Mouse (Mus musculus): Measurements from ENCODE around the gene Anxa11. TPM values are rescaled to one million over a fixed set of nuclear protein-coding genes. Genes with fewer than 3 reads are reported as not detected.
"Not testable (repeated sequence)": the region's sequence is repeated elsewhere in the genome, so short reads cannot be mapped to it uniquely, and the experiment has no call there.

The Anxa11 gene
- polyA plus RNA-seq, 1 experiment from 2014 or later = 3.3 TPM

DNA sequence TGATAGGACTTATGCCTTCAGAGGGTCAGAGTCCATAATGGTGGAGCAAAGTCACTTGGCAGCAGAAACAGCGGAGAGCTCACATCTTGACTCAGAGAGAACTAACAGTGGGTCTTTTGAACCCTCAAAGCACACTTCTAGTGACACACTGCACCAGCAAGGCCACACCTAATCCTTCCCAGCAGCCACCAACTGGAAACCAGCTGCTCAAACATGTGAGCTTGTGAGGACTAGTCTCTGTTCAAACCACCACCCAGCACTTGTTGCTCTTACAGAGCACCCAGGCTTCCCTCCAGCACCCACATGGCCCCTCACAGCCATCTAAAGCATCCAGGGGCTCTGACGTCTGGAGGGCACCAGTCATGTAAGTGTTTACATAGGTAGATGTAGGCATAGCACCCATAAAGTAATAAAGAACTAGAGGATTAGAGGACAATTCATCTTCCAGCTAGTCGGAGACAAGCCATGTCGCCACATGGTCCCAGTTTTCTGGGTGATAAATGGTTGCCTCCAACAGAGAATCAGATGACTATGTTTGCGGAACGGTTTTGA is 4.0 kb downstream of the Anxa11 start:
- peaks cover 29% of the 10 kb centered on the region for H3K4me1 ChIP-seq
- H3K4me3 ChIP-seq = no peak overlapping the region
- peaks cover 60% of the 10 kb centered on the region for H3K27me3 ChIP-seq (ENCODE audit: low read depth, poor library complexity, severe bottlenecking)
- no peaks in the 10 kb centered on the region for H3K9me3 ChIP-seq (replicated peaks)
- H3K36me3 ChIP-seq = no peaks in the 10 kb centered on the region
- no peak for DNase-seq (ENCODE audit: low spot score)
- no peak overlapping the region for H3K27ac ChIP-seq (replicated peaks)
- 92% methylated on average over 6 of the region's 6 CpGs for WGBS

DNA sequence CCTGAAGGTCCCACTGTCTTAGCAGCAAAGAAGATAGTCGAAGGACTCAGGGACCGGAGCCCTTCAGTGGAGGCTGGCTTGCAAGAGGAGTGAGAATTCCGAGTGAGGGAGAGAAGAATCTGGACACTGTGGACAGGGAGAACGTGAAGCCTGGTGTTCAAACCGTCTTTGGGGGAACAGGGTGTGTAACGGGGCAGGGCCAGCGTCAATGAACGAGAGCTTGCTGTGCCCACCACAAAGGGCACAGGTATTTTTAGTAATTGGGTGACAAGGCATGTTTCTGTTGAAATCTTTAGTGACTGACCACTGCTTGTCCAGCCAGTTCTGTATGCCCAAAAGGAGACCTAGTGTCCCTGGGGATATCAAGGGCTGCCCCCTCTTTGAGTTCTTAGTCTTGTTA is 4.6 kb downstream of the Anxa11 start:
- DNase-seq (ENCODE audit: low spot score) = no peak
- Histone ChIP-seq H3K27me3 (ENCODE audit: low read depth, poor library complexity, severe bottlenecking) (peaks cover 54% of the 10 kb centered on the region), H3K9me3 (replicated peaks) (no peaks in the 10 kb centered on the region), H3K36me3 (no peaks in the 10 kb centered on the region), H3K4me3 (no peak overlapping the region), H3K27ac (replicated peaks) (no peak overlapping the region), H3K4me1 (peaks cover 29% of the 10 kb centered on the region)
- WGBS = 92% methylated on average over 8 of the region's 8 CpGs

GRCm38 (mm10) chr14:25847660-25848059 is 5.7 kb downstream of the Anxa11 start:
- H3K4me3 ChIP-seq = no peak overlapping the region
- H3K27me3 ChIP-seq (ENCODE audit: low read depth, poor library complexity, severe bottlenecking) = peaks cover 42% of the 10 kb centered on the region
- no peaks in the 10 kb centered on the region for H3K36me3 ChIP-seq
- H3K9me3 ChIP-seq (replicated peaks) = no peaks in the 10 kb centered on the region
- 60% methylated on average over 9 of the region's 9 CpGs for WGBS
- H3K27ac ChIP-seq (replicated peaks) = no peak overlapping the region
- no peak for DNase-seq (ENCODE audit: low spot score)
- peaks cover 17% of the 10 kb centered on the region for H3K4me1 ChIP-seq

DNA sequence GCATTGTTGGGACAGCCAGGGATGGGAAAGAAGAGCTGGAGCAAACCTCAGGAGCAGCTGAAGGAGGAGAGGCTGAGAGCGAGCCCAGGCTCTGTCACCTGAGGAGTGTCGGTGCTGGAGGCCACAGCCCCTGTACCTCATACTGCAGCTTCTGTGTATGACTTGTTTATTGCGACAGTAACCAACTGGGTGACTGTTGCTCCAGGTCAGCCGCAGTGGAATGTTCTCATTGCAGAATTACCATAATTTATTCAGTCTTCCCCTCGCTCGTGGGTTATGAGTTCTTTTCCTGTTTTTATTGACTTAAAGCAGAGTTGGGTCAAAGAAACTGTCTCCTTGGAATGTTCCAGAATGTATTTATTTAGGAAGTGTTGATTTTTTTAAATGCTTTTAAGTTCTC is 6.3 kb downstream of the Anxa11 start:
- Histone ChIP-seq H3K27ac (replicated peaks) (no peak overlapping the region), H3K9me3 (replicated peaks) (no peaks in the 10 kb centered on the region), H3K27me3 (ENCODE audit: low read depth, poor library complexity, severe bottlenecking) (peaks cover 37% of the 10 kb centered on the region), H3K4me1 (peaks cover 14% of the 10 kb centered on the region), H3K4me3 (no peak overlapping the region), H3K36me3 (no peaks in the 10 kb centered on the region)
- no peak for DNase-seq (ENCODE audit: low spot score)
- 89% methylated on average over 6 of the region's 6 CpGs for WGBS

- H3K9me3 ChIP-seq (replicated peaks); H3K27ac ChIP-seq (replicated peaks); H3K36me3 ChIP-seq; DNase-seq (ENCODE audit: low spot score); H3K4me3 ChIP-seq: not testable (repeated sequence)
- peaks cover 17% of the 10 kb centered on the region for H3K4me1 ChIP-seq
- H3K27me3 ChIP-seq (ENCODE audit: low read depth, poor library complexity, severe bottlenecking) = peaks cover 32% of the 10 kb centered on the region
- 95% methylated on average over 3 of the region's 4 CpGs for WGBS
These were observed 6.8 kb downstream of the Anxa11 start for GRCm38 (mm10) chr14:25848708-25849107.

DNA sequence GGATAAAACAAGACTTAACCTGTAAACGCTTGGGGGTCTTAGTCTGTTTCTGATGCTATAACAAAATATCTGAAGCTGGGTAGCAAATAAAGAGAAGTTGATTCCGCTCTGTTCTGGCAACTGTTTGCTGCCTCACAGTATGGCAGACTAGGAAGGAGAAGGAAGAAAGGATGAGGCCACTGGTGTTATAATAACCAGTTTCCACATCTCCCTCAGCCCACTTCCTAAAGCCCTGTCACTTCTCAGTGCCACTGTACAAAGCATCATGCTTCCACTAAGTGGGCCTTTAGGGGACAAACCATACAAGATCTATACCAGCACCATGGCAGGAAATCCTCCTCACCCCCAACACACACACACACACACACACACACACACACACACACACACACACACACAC is 8.5 kb downstream of the Anxa11 start:
- no peaks in the 10 kb centered on the region for H3K36me3 ChIP-seq
- DNase-seq (ENCODE audit: low spot score) = no peak
- peaks cover 15% of the 10 kb centered on the region for H3K27me3 ChIP-seq (ENCODE audit: low read depth, poor library complexity, severe bottlenecking)
- no peaks in the 10 kb centered on the region for H3K9me3 ChIP-seq (replicated peaks)
- H3K27ac ChIP-seq (replicated peaks) = no peak overlapping the region
- H3K4me3 ChIP-seq = no peak overlapping the region
- 92% methylated on average over 2 of the region's 2 CpGs for WGBS
- peaks cover 18% of the 10 kb centered on the region for H3K4me1 ChIP-seq

GRCm38 (mm10) chr14:25851189-25851588 is 9.2 kb downstream of the Anxa11 start:
- Histone ChIP-seq H3K9me3 (replicated peaks) (no peaks in the 10 kb centered on the region), H3K36me3 (no peaks in the 10 kb centered on the region), H3K4me3 (no peak overlapping the region), H3K4me1 (peaks cover 25% of the 10 kb centered on the region), H3K27ac (replicated peaks) (no peak overlapping the region), H3K27me3 (ENCODE audit: low read depth, poor library complexity, severe bottlenecking) (peaks cover 8% of the 10 kb centered on the region; the same call in 1 of the 2 replicates)
- no peak for DNase-seq (ENCODE audit: low spot score)
- WGBS = 89% methylated on average over 6 of the region's 6 CpGs

DNA sequence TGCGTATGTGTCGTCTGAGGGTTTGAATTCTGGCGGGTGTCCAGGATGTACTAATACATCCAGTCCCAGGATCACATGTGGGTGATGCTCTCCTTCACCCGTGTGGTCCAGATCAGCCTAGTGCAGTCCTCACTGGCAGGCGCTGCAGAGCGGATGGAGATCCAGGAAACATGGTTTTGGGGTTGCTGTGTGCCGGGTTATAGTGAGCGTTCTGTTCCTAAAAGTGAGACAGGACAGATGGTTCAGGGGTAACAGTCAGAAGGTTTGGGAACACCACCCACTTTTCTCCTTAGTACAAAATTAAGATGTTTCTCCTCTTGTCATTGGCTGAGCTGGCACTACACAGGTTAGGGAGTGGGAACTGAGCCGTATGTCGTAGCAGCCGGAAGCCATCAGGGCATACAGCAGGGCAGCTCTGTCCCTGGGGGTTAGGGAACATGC is 10.2 kb downstream of the Anxa11 start:
- DNase-seq (ENCODE audit: low spot score) = no peak
- H3K9me3 ChIP-seq (replicated peaks) = no peaks in the 10 kb centered on the region
- H3K27ac ChIP-seq (replicated peaks) = no peak overlapping the region
- peaks cover 23% of the 10 kb centered on the region for H3K4me1 ChIP-seq
- H3K27me3 ChIP-seq (ENCODE audit: low read depth, poor library complexity, severe bottlenecking) = no peaks in the 10 kb centered on the region; the same call in 1 of the 2 replicates
- no peaks in the 10 kb centered on the region for H3K36me3 ChIP-seq
- 88% methylated on average over 11 of the region's 11 CpGs for WGBS
- H3K4me3 ChIP-seq = no peak overlapping the region

DNA sequence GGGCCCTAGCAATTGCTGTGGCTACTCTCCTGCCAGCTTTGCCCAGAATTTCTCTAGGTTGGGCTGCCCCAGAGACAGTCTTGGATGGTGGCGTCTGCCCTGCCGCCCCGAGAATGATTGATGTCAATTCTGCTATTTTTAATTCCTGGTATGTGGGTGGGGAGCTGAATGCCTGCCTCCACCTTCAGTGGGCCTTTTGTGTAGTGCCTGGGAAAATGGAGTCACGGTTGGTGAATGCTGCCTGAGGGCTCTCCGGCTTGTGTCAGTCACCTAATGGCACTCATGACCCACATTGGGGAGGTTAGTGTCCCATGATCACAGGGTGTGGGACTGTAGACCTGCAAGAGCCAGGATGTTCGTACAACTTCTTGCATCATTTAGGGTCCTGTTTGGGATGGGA is 11.3 kb downstream of the Anxa11 start:
- peaks cover 19% of the 10 kb centered on the region for H3K4me1 ChIP-seq
- no peak overlapping the region for H3K4me3 ChIP-seq
- H3K36me3 ChIP-seq = no peaks in the 10 kb centered on the region
- WGBS = 86% methylated on average over 6 of the region's 6 CpGs
- H3K9me3 ChIP-seq (replicated peaks) = no peaks in the 10 kb centered on the region
- no peak for DNase-seq (ENCODE audit: low spot score)
- H3K27me3 ChIP-seq (ENCODE audit: low read depth, poor library complexity, severe bottlenecking) = no peaks in the 10 kb centered on the region; the same call in 1 of the 2 replicates
- no peak overlapping the region; the same call in 1 of the 2 replicates for H3K27ac ChIP-seq (replicated peaks)

DNA sequence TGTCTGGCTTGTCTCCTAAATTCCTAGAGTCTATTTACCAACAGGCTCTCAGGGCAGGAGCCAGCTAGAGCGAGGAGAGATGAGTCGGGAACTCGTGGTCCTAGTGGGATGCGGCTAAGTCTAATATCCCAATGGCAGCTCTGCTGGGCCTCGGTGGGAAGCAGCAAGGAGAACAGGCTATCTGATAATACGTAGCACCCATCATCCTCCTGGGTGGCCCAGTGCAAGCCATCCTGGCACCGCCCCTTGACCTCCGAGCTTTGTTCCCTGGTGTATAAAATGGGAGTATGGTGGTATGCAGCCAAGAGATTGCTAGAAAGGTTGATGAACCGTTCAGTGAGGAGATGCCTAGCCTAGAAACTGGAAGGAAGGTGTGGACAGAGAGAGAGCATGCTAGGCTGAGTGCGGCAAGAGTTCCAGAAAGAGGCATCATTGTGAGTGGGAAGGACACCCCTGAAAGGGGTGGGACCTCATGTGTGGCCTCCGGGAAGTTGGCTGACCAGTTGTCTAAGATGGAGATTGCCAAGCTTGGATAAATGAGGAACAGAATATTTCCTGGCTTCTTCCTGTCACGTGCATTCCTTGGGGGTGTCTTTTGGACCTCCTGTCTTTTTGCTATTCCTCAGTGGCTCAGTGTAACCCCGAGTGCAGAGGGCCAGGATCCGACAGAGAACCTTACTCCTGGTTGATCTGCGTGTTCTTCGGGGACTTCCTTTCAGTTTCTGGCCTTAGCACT is 11.9 kb downstream of the Anxa11 start:
- H3K27ac ChIP-seq (replicated peaks) = no peak overlapping the region
- H3K4me1 ChIP-seq = peaks cover 19% of the 10 kb centered on the region
- no peaks in the 10 kb centered on the region; the same call in 1 of the 2 replicates for H3K27me3 ChIP-seq (ENCODE audit: low read depth, poor library complexity, severe bottlenecking)
- H3K4me3 ChIP-seq = no peak overlapping the region
- H3K36me3 ChIP-seq = no peaks in the 10 kb centered on the region
- DNase-seq (ENCODE audit: low spot score) = no peak
- WGBS = 91% methylated on average over 16 of the region's 16 CpGs
- H3K9me3 ChIP-seq (replicated peaks) = no peaks in the 10 kb centered on the region

- H3K27ac ChIP-seq (replicated peaks) = no peak overlapping the region
- DNase-seq (ENCODE audit: low spot score) = no peak
- no peaks in the 10 kb centered on the region for H3K36me3 ChIP-seq
- H3K4me3 ChIP-seq = no peak overlapping the region
- 78% methylated on average over 8 of the region's 8 CpGs for WGBS
- H3K4me1 ChIP-seq = peaks cover 19% of the 10 kb centered on the region
- no peaks in the 10 kb centered on the region; the same call in 1 of the 2 replicates for H3K27me3 ChIP-seq (ENCODE audit: low read depth, poor library complexity, severe bottlenecking)
- no peaks in the 10 kb centered on the region for H3K9me3 ChIP-seq (replicated peaks)
These were observed 13.4 kb downstream of the Anxa11 start for GRCm38 (mm10) chr14:25855241-25855885.

DNA sequence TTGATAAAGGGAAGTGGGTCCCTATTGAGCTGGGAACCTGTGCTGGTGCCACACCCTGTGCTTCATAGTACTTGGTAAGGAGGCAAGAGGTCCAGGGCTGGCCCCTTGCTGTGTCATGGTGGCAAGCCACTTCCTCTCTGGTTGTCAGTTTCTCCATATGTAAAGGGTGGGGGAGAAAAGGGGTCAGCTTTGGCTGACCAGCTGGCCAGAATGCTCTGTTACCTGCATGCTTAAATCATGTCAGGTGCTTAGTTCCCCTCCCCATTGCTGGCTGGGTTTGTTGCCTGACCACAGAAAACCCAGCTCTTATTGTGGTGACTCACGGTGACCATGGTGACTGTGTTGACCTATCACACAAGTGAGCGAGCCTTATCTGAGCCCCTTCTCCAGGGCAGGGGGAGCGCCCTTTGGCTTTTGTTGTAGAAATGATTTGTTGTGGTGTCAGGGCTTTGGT is 15.2 kb downstream of the Anxa11 start:
- Histone ChIP-seq H3K4me3 (no peak overlapping the region), H3K9me3 (replicated peaks) (no peaks in the 10 kb centered on the region), H3K4me1 (peaks cover 19% of the 10 kb centered on the region), H3K27ac (replicated peaks) (no peak overlapping the region), H3K27me3 (ENCODE audit: low read depth, poor library complexity, severe bottlenecking) (no peaks in the 10 kb centered on the region), H3K36me3 (no peaks in the 10 kb centered on the region)
- WGBS = 67% methylated on average over 3 of the region's 3 CpGs
- DNase-seq (ENCODE audit: low spot score) = no peak

- H3K27me3 ChIP-seq (ENCODE audit: low read depth, poor library complexity, severe bottlenecking) = no peaks in the 10 kb centered on the region
- no peaks in the 10 kb centered on the region for H3K36me3 ChIP-seq
- WGBS = 87% methylated on average over 8 of the region's 8 CpGs
- no peak overlapping the region for H3K27ac ChIP-seq (replicated peaks)
- no peak overlapping the region for H3K4me3 ChIP-seq
- H3K4me1 ChIP-seq = peaks cover 19% of the 10 kb centered on the region
- no peaks in the 10 kb centered on the region for H3K9me3 ChIP-seq (replicated peaks)
- DNase-seq (ENCODE audit: low spot score) = no peak
These were observed 16.0 kb downstream of the Anxa11 start for GRCm38 (mm10) chr14:25857940-25858339.

Data from midbrain, embryonic 10.5 days (tissue).